Mouse (Mus musculus) E14TG2a.4 (cell line): ENCODE data around the gene Gm21293.

Source experiments
- CTCF ChIP-seq: conservative IDR thresholded peaks from 2 replicates; pipeline ENCODE4 v1.5.1; 2014; ENCODE audit warnings: low read length
- NANOG ChIP-seq: IDR thresholded peaks from 2 replicates; pipeline ENCODE4 v1.6.1; 2014; ENCODE audit warnings: borderline replicate concordance, low read length, mixed read lengths

DNA sequence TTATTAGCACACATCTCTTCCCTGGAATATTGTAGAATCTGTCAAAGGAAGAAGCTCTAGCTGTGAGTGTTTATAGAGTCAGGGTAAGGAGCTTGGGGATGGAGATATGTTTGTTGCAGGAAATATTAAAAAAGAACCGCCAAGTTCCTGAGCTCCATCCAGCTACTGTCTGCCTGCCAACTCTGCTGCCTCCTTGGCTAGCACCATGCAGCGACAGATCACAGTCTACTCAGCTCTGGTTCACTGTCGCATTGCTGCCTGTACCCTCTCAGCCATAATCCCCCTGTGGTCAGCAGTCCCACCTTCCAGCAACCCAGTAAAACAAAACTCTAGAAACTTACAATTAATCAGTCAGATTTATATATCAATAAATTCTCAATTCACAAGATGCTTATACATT is 32.7 kb upstream of the Gm21293 start:
- TF ChIP-seq CTCF (no peak), NANOG (no peak)
